Mouse (Mus musculus): Measurements from ENCODE around the gene Ecm1. TPM values are rescaled to one million over a fixed set of nuclear protein-coding genes. Genes with fewer than 3 reads are reported as not detected.

Ecm1 gene
- polyA plus RNA-seq, 1 experiment from 2014 or later: 12.4 TPM

DNA sequence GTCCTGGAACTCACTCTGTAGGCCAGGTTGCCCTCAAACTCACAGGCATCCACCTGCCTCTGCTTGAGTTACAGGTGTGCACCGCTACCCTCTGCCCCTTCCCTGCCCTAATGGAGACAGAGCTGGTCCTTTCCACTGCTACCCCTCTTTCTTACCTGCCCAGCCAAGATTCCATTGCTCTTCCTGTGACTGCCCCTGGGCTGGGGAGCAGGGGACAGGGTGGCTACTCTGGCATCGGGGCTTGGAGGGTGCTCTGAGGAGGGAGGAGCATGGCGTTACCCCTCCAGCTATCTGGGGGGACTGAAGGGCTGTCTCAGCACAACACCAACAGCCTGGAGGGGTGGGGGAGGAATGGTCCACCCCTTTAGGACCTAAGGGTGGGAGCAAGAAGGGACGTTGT lies 54.1 kb downstream of the Ecm1 start:
- H3K9me3 ChIP-seq: no peaks in the 10 kb centered on the region
- peaks cover 29% of the 10 kb centered on the region for H3K27me3 ChIP-seq (ENCODE audit: poor library complexity, severe bottlenecking)
- no peak for DNase-seq (ENCODE audit: extremely low spot score, low spot score)
- no peaks in the 10 kb centered on the region for H3K36me3 ChIP-seq (replicated peaks)
- peaks cover 85% of the 10 kb centered on the region for H3K4me1 ChIP-seq
- no peak overlapping the region for H3K27ac ChIP-seq
- 82% methylated on average over 4 of the region's 4 CpGs for WGBS
- no peak overlapping the region for H3K4me3 ChIP-seq

DNA sequence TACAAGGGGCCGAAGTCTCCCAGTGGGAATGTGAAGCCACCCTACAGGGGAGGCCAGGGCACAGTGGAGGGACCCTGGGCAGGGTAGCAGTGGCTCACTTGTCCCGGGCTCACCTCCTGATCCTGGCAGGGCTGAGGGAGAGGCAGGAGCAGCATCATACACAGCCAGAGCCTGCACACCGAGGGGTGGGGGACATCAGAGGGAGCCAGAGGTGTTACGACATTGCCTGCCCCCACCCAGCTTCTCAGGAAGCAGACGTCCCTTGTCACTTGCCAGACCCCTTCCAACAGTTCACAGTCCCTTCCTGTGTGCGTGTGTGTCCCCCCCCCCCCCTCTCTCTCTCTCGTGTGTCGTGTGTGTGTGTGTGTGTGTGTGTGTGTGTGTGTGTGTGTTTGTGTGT lies 54.5 kb downstream of the Ecm1 start:
- H3K4me1 ChIP-seq: peaks cover 83% of the 10 kb centered on the region
- no peak overlapping the region for H3K4me3 ChIP-seq
- H3K9me3 ChIP-seq: no peaks in the 10 kb centered on the region
- H3K36me3 ChIP-seq (replicated peaks): no peaks in the 10 kb centered on the region
- H3K27me3 ChIP-seq (ENCODE audit: poor library complexity, severe bottlenecking): peaks cover 29% of the 10 kb centered on the region
- no peak for DNase-seq (ENCODE audit: extremely low spot score, low spot score)
- H3K27ac ChIP-seq: no peak overlapping the region
- 66% methylated on average over 6 of the region's 8 CpGs for WGBS

Small RNA genes within 50 kb of the gene (microRNA-seq; reads per million reads assigned to microRNA genes)
- not detected for gene Mir7014

Other genes with a start within 250 kb of the Ecm1 start
- gene Ctsk, start 240.3 kb downstream of the Ecm1 start, polyA plus RNA-seq (2016; fragmentation: Nextera tagmentation; extraction: Ambion mirVana): 1.4 and 1.5 TPM in 2 replicates
- 2.5 and 3.9 TPM in 2 replicates for gene Ctss, start 212.8 kb downstream of the Ecm1 start, polyA plus RNA-seq (2016; fragmentation: Nextera tagmentation; extraction: Ambion mirVana)
- not detected in 2 replicates for gene Hormad1, start 179.9 kb downstream of the Ecm1 start, polyA plus RNA-seq (2016; fragmentation: Nextera tagmentation; extraction: Ambion mirVana)
- gene Golph3l, start 150.6 kb downstream of the Ecm1 start, polyA plus RNA-seq (2016; fragmentation: Nextera tagmentation; extraction: Ambion mirVana): 29.6 and 30.7 TPM in 2 replicates
- 85.8 and 86.5 TPM in 2 replicates for gene Ensa, start 114.6 kb downstream of the Ecm1 start, polyA plus RNA-seq (2016; fragmentation: Nextera tagmentation; extraction: Ambion mirVana)
- 42.1 and 42.9 TPM in 2 replicates for gene Mcl1, start 80.8 kb downstream of the Ecm1 start, polyA plus RNA-seq (2016; fragmentation: Nextera tagmentation; extraction: Ambion mirVana)
- 0.84 and 1.6 TPM in 2 replicates for gene Adamtsl4, start 51.7 kb downstream of the Ecm1 start, polyA plus RNA-seq (2016; fragmentation: Nextera tagmentation; extraction: Ambion mirVana)
- gene Tars2, start 20.6 kb upstream of the Ecm1 start, polyA plus RNA-seq (2016; fragmentation: Nextera tagmentation; extraction: Ambion mirVana): 76.5 and 76.9 TPM in 2 replicates
- 21.1 and 22.3 TPM in 2 replicates for gene Rprd2, start 79.3 kb upstream of the Ecm1 start, polyA plus RNA-seq (2016; fragmentation: Nextera tagmentation; extraction: Ambion mirVana)
- 71.3 and 78.1 TPM in 2 replicates for gene Prpf3, start 116.3 kb upstream of the Ecm1 start, polyA plus RNA-seq (2016; fragmentation: Nextera tagmentation; extraction: Ambion mirVana)
- gene Mrps21, start 131.9 kb upstream of the Ecm1 start, polyA plus RNA-seq (2016; fragmentation: Nextera tagmentation; extraction: Ambion mirVana): 353 TPM in 2 replicates
- gene Ciart, start 142.7 kb upstream of the Ecm1 start, polyA plus RNA-seq (2016; fragmentation: Nextera tagmentation; extraction: Ambion mirVana): 9.1 and 11.8 TPM in 2 replicates
- gene BC028528, start 152.4 kb upstream of the Ecm1 start, polyA plus RNA-seq (2016; fragmentation: Nextera tagmentation; extraction: Ambion mirVana): 7.2 and 7.6 TPM in 2 replicates
- 28.7 and 29.2 TPM in 2 replicates for gene Aph1a, start 154.4 kb upstream of the Ecm1 start, polyA plus RNA-seq (2016; fragmentation: Nextera tagmentation; extraction: Ambion mirVana)
- 98.8 and 119 TPM in 2 replicates for gene Car14, start 165.1 kb upstream of the Ecm1 start, polyA plus RNA-seq (2016; fragmentation: Nextera tagmentation; extraction: Ambion mirVana)
- 421 and 423 TPM in 2 replicates for gene Anp32e, start 189.7 kb upstream of the Ecm1 start, polyA plus RNA-seq (2016; fragmentation: Nextera tagmentation; extraction: Ambion mirVana)

Measured in forebrain, embryonic 10.5 days (tissue).